ENCODE assay signal across 14 mouse cellular contexts in the genomic region with DNA sequence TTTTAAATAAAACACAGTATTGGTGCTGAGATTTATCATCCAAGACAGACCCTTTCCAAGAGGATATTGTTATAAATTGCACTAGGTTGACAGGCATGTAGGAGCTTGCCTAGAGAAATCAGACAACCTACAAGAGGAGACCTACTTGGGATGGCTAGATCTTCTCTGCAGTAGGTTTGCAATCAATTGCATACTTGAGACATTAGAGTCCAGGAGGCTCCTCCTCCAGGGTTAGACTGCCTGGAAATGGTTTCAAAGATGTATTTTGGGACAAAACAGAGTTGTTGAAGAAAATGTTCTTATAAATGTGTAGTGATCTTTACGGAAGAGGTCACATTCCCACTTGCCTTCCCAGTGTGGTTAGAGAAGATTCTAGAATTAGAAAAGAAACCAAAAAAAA.
"Had no signal": no experiment of that assay in that cellular context is flagged by ENCODE, and none has a peak within 500 bp of the region (broad histone marks: within the 10 kb centered on the region; RNA-seq: fewer than 3 reads in every experiment).

No protein-coding gene starts in this region.

- H3K36me3 ChIP-seq: lung, embryonic 15.5 days; midbrain, embryonic 12.5 days; midbrain, embryonic 15.5 days; neural tube, embryonic 12.5 days; stomach, embryonic 15.5 days had no signal

- H3K4me1 ChIP-seq: megakaryocyte, embryonic 14.5 days; midbrain, embryonic 15.5 days; neural tube, embryonic 12.5 days had no signal

- H3K9me3 ChIP-seq: lung, embryonic 15.5 days; midbrain, embryonic 12.5 days; midbrain, embryonic 15.5 days; neural tube, embryonic 12.5 days; stomach, embryonic 15.5 days had no signal

- H3K4me2 ChIP-seq: lung, embryonic 15.5 days; midbrain, embryonic 12.5 days; midbrain, embryonic 15.5 days; neural tube, embryonic 12.5 days; stomach, embryonic 15.5 days had no signal

- H3K27me3 ChIP-seq: lung, embryonic 15.5 days; megakaryocyte, embryonic 14.5 days; midbrain, embryonic 12.5 days; midbrain, embryonic 15.5 days; neural tube, embryonic 12.5 days; stomach, embryonic 15.5 days had no signal

- DNase-seq: liver, postnatal 0 days; lung, adult 2 months; lung, postnatal 36 days; right cerebral cortex, postnatal 14 days; thymus, adult 2 months; thymus, postnatal 25 days; thymus, postnatal 4 days had no signal

- H3K4me3 ChIP-seq: lung, embryonic 15.5 days; megakaryocyte, embryonic 14.5 days; midbrain, embryonic 12.5 days; midbrain, embryonic 15.5 days; neural tube, embryonic 12.5 days; stomach, embryonic 15.5 days had no signal

- H3K27ac ChIP-seq: macrophage; midbrain, embryonic 12.5 days; midbrain, embryonic 15.5 days; neural tube, embryonic 12.5 days; stomach, embryonic 15.5 days had no signal

- ATAC-seq: liver, postnatal 0 days; midbrain, embryonic 15.5 days had no signal

- H3K9ac ChIP-seq: liver, postnatal 0 days; lung, embryonic 15.5 days; midbrain, embryonic 12.5 days; midbrain, embryonic 15.5 days; neural tube, embryonic 12.5 days; stomach, embryonic 15.5 days had no signal
